Mouse (Mus musculus) forebrain, embryonic 14.5 days (tissue): Measurements from ENCODE around the gene Rcbtb2. TPM values are rescaled to one million over a fixed set of nuclear protein-coding genes. Genes with fewer than 3 reads are reported as not detected.
A peak's percentile ranks its signal among the peaks of the same experiment; 100 is the strongest.

Source experiments
- ATAC-seq: fragments of 200-750 bp; cut with Nextera tagmentation; 2 replicates; pipeline ENCODE4 v1.8.0; 2017; ENCODE audit warnings: mild to moderate bottlenecking, moderate library complexity
- DNase-seq: peaks from one replicate; pipeline ENCODE4 v3.0.0-alpha.2; 2015; ENCODE audit warnings: low spot score
- H3K27ac ChIP-seq: fragments of 300-500 bp; sonication (generic); 2 replicates; pipeline ENCODE4 v1.5.1; 2014; ENCODE audit warnings: low read depth, mild to moderate bottlenecking, control low read depth, low read length, moderate library complexity
- H3K27me3 ChIP-seq: fragments of 300-500 bp; sonication (generic); replicated peaks from 2 replicates; pipeline ENCODE4 v1.6.1; 2014; ENCODE audit warnings: low read length, control low read depth, mixed read lengths; ENCODE audit not compliant: control insufficient read depth, insufficient read depth
- H3K36me3 ChIP-seq: fragments of 300-500 bp; sonication (generic); 2 replicates; pipeline ENCODE4 v1.6.1; 2014; ENCODE audit warnings: low read length, control low read depth; ENCODE audit not compliant: control insufficient read depth, insufficient read depth
- H3K4me1 ChIP-seq: fragments of 300-500 bp; sonication (generic); 2 replicates; pipeline ENCODE4 v1.6.1; 2014; ENCODE audit warnings: antibody characterized with exemption, low read length, control low read depth; ENCODE audit not compliant: control insufficient read depth, insufficient read depth
- H3K4me2 ChIP-seq: fragments of 300-500 bp; sonication (generic); 2 replicates; pipeline ENCODE4 v1.6.1; 2014; ENCODE audit warnings: mild to moderate bottlenecking, control low read depth, low read length
- H3K4me3 ChIP-seq: fragments of 300-500 bp; sonication (generic); 2 replicates; pipeline ENCODE4 v1.5.1; 2014; ENCODE audit warnings: low read depth, low read length, control low read depth
- H3K9ac ChIP-seq: fragments of 300-500 bp; sonication (generic); 2 replicates; pipeline ENCODE4 v1.6.1; 2014; ENCODE audit warnings: mild to moderate bottlenecking, low read length, control low read depth, moderate library complexity
- H3K9me3 ChIP-seq: fragments of 300-500 bp; sonication (generic); replicated peaks from 2 replicates; pipeline ENCODE4 v1.6.1; 2016; ENCODE audit warnings: low read length, control low read depth, mixed read lengths; ENCODE audit not compliant: control insufficient read depth
- WGBS: fragments of 180-500 bp; shearing (Covaris S2); extraction: QIAGEN DNeasy Blood & Tissue Kit; methylation state at CpG from one replicate; pipeline ENCODE4 v1.1.7; 2014; 5-methylcytosine and 5-hydroxymethylcytosine counted together
- polyA plus RNA-seq: library from polyadenylated mRNA; unstranded; fragments of >200 nt; fragmentation: Nextera tagmentation; extraction: Ambion mirVana; gene quantifications from 2 replicates; pipeline ENCODE4 v1.2.1, GENCODE M21; 2014

Gene Rcbtb2
- polyA plus RNA-seq, 1 experiment from 2014 or later = 83.1 TPM

DNA sequence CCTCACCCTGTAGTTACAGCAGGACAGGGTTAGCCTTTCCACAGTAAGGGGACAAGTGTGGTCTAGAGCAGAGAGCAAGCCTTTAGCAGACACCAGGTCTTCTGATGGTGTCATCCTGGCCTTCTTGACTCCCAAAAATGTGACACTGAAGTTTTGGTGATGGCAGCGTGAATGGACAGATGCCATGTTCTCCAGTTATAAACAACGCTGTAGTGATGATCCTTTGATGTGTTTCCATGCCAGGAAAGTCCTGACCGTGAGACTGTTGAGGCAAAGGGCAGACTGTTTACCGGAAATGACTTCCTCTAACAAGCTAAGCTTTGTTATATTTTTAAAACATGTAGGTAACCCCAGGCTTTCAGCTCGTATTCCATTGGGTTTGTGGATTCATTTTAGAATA lies 17.0 kb downstream of the Rcbtb2 start:
- H3K4me1 ChIP-seq = peaks cover 12% of the 10 kb centered on the region
- no peak for ATAC-seq
- H3K36me3 ChIP-seq = no peaks in the 10 kb centered on the region
- H3K9ac ChIP-seq = no peak overlapping the region
- no peak overlapping the region for H3K27ac ChIP-seq
- no peak overlapping the region for H3K4me3 ChIP-seq
- DNase-seq = no peak
- WGBS = 87% methylated on average over 5 of the region's 5 CpGs
- no peak overlapping the region for H3K4me2 ChIP-seq
- no peaks in the 10 kb centered on the region for H3K27me3 ChIP-seq
- H3K9me3 ChIP-seq = no peaks in the 10 kb centered on the region

DNA sequence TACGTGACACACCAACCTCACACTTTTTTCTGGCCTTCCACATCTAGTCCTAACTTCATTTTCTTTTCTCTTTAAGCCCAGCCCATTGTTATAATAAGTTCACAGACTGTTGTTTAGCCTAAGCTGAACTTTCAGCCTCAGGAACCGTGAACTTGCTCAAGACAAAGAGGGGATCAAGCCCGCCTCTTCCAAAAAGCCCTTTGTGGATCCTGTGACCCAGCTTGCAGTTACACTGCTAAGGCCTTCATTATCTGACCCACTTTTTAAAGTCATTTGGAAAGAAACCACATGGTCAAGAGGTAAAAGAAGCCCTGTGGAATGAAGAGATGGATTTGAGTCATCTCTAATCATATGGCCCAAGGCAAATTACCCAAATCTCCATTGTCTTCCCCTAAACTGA lies 19.0 kb downstream of the Rcbtb2 start:
- Histone ChIP-seq H3K36me3 (no peaks in the 10 kb centered on the region; the same call in 1 of the 2 replicates), H3K4me1 (peaks cover 12% of the 10 kb centered on the region), H3K4me3 (no peak overlapping the region), H3K4me2 (peak overlapping the region; percentile 79; the same call in 1 of the 2 replicates), H3K9ac (no peak overlapping the region), H3K9me3 (0 out of 2 replicates have a peak, but pooled peaks cover 3% of the 10 kb centered on the region), H3K27me3 (no peaks in the 10 kb centered on the region), H3K27ac (no peak overlapping the region)
- WGBS = 44% methylated on average over 3 of the region's 3 CpGs
- ATAC-seq = no peak
- no peak for DNase-seq

GRCm38 (mm10) chr14:73142421-73142895 lies 19.6 kb downstream of the Rcbtb2 start:
- H3K4me2 ChIP-seq = peak overlapping the region; percentile 79
- peak overlapping the region; percentile 93 for H3K9ac ChIP-seq
- H3K27me3 ChIP-seq = no peaks in the 10 kb centered on the region
- ATAC-seq (peak; percentile 40; the same call in 1 of the 2 replicates), DNase-seq (peak; percentile 66)
- H3K9me3 ChIP-seq = 0 out of 2 replicates have a peak, but pooled peaks cover 3% of the 10 kb centered on the region
- peak overlapping the region; percentile 71 for H3K4me3 ChIP-seq
- 0% methylated on average over 11 of the region's 11 CpGs for WGBS
- H3K27ac ChIP-seq = peak overlapping the region; percentile 98
- peaks cover 12% of the 10 kb centered on the region for H3K4me1 ChIP-seq
- no peaks in the 10 kb centered on the region; the same call in 1 of the 2 replicates for H3K36me3 ChIP-seq

GRCm38 (mm10) chr14:73142896-73143709 lies 20.3 kb downstream of the Rcbtb2 start:
- peak; percentile 82 for DNase-seq

GRCm38 (mm10) chr14:73143710-73144420 lies 21.0 kb downstream of the Rcbtb2 start:
- Histone ChIP-seq H3K9me3 (0 out of 2 replicates have a peak, but pooled peaks cover 3% of the 10 kb centered on the region), H3K27ac (peak overlapping the region; percentile 98), H3K4me1 (peaks cover 12% of the 10 kb centered on the region), H3K36me3 (no peaks in the 10 kb centered on the region; the same call in 1 of the 2 replicates), H3K27me3 (no peaks in the 10 kb centered on the region), H3K9ac (peak overlapping the region; percentile 93), H3K4me2 (peak overlapping the region; percentile 79), H3K4me3 (peak overlapping the region; percentile 71)
- peak; percentile 13 for ATAC-seq
- no peak for DNase-seq
- WGBS = 33% methylated on average over 25 of the region's 25 CpGs

More at GRCm38 (mm10) chr14:73142896-73143709, 20.3 kb downstream of the Rcbtb2 start:
- Histone ChIP-seq H3K9me3 (0 out of 2 replicates have a peak, but pooled peaks cover 3% of the 10 kb centered on the region), H3K4me1 (peaks cover 12% of the 10 kb centered on the region), H3K4me3 (peak overlapping the region; percentile 71), H3K4me2 (peak overlapping the region; percentile 79), H3K9ac (peak overlapping the region; percentile 93), H3K36me3 (no peaks in the 10 kb centered on the region; the same call in 1 of the 2 replicates), H3K27ac (peak overlapping the region; percentile 98), H3K27me3 (no peaks in the 10 kb centered on the region)
- WGBS = 1% methylated on average over 65 of the region's 88 CpGs
- ATAC-seq = peak; percentile 93

- DNase-seq (no peak), ATAC-seq (no peak)
- H3K9ac ChIP-seq = no peak overlapping the region
- H3K4me2 ChIP-seq = no peak overlapping the region
- no peaks in the 10 kb centered on the region; the same call in 1 of the 2 replicates for H3K36me3 ChIP-seq
- no peaks in the 10 kb centered on the region for H3K27me3 ChIP-seq
- H3K4me3 ChIP-seq = no peak overlapping the region
- H3K4me1 ChIP-seq = peaks cover 12% of the 10 kb centered on the region
- H3K9me3 ChIP-seq = 0 out of 2 replicates have a peak, but pooled peaks cover 3% of the 10 kb centered on the region
- no peak overlapping the region for H3K27ac ChIP-seq
- WGBS = 90% methylated on average over 4 of the region's 4 CpGs
Measured at GRCm38 (mm10) chr14:73145531-73145930, 22.7 kb downstream of the Rcbtb2 start.

- H3K36me3 ChIP-seq = peaks cover 3% of the 10 kb centered on the region
- no peak for DNase-seq
- H3K4me3 ChIP-seq = no peak overlapping the region
- peaks cover 12% of the 10 kb centered on the region for H3K4me1 ChIP-seq
- no peak overlapping the region for H3K27ac ChIP-seq
- 0 out of 2 replicates have a peak, but pooled peaks cover 3% of the 10 kb centered on the region for H3K9me3 ChIP-seq
- WGBS = 57% methylated on average over 3 of the region's 3 CpGs
- no peak overlapping the region for H3K4me2 ChIP-seq
- no peaks in the 10 kb centered on the region for H3K27me3 ChIP-seq
- no peak for ATAC-seq
- H3K9ac ChIP-seq = no peak overlapping the region
Measured at GRCm38 (mm10) chr14:73146721-73147120, 23.9 kb downstream of the Rcbtb2 start.

DNA sequence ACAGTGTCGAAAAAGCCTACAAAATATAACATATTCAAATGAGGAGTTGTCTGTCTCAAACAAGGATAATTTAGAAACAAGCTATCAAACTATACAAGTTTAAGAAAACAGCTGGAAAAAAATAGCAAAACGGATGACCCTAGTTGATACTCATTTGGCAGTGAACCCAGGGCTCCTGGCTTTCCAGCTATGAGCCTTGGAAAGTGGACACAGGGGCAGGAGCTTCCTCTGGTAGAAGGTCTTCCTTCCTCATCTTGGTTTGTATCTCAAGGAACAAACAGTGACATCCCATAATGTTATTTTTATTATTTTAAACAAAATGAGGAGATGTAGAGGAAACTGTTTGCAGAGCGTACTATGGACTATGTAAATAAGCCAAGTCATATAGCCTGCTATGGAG lies 25.3 kb downstream of the Rcbtb2 start:
- H3K4me2 ChIP-seq = no peak overlapping the region
- H3K4me1 ChIP-seq = peaks cover 7% of the 10 kb centered on the region
- DNase-seq (no peak), ATAC-seq (no peak)
- H3K4me3 ChIP-seq = no peak overlapping the region
- peaks cover 6% of the 10 kb centered on the region for H3K36me3 ChIP-seq
- 0 out of 2 replicates have a peak, but pooled peaks cover 3% of the 10 kb centered on the region for H3K9me3 ChIP-seq
- H3K27me3 ChIP-seq = no peaks in the 10 kb centered on the region
- WGBS = 80% methylated on average over 3 of the region's 3 CpGs
- H3K27ac ChIP-seq = no peak overlapping the region
- no peak overlapping the region for H3K9ac ChIP-seq
